Mouse (Mus musculus): ENCODE measurements around the gene Rph3al.
A peak's percentile ranks its signal among the peaks of the same experiment; 100 is the strongest.

Gene Rph3al

DNA sequence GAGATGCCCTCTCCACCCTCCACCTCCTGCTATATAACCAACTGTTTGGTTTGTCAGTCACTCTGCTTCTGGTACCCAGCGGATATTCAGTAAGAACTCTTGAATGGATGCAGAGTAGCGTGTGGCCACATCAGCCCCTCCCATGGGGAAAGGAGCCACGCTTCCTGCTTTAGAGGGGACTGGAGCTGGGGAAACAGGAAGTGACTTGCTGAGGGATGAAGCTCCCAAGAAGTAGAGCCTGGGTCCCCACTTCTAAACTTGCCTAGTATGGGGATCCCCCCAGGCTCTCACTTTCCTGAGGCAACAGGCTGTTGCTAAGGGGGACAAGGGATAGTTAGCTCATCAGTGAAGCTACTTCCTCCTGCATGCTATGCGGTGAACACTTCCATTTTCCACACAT is 30.8 kb downstream of the Rph3al start:
- DNase-seq (ENCODE audit: low spot score in 2 of 2) = no peak

DNA sequence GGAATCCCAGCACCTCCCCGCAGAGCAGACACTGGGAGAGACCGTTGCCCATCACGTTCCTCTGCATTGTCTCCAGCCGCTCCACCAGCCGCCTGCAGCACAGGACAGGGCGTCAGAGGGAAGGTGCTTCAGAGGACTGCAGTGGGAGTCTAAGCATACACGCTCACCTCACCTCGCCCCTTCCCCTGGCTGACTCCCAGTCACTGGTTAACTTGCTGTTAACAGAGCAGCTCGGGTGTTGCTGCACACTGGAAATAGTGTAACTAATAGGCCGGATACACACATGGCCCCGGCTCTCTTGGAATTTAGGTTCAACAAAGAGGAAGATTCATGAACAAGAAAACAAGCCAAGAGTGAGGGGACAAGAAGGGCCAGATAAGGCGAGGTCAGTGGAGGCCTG is 31.7 kb downstream of the Rph3al start:
- DNase-seq (ENCODE audit: low spot score in 2 of 2) = no peak

DNA sequence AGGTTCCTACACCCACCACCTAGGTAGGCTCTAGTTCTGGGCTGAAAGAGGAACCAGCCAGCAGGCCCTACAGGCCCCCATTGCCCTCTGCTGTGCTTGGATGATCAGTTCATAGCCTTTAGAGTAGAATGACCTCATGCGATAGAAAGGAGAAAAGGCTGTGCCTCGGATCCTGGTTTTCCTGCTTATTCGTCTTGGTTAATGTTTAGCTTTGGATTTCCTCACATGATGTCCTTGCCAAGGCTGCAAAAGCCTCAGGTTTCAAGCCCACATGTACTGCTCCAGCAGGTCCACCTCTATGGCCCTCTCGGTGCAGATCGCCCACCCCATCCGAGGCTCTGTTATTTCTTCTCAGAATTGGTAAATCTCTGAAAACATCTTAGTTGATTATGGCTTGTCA is 33.2 kb downstream of the Rph3al start:
- DNase-seq (ENCODE audit: low spot score in 2 of 2) = no peak

DNA sequence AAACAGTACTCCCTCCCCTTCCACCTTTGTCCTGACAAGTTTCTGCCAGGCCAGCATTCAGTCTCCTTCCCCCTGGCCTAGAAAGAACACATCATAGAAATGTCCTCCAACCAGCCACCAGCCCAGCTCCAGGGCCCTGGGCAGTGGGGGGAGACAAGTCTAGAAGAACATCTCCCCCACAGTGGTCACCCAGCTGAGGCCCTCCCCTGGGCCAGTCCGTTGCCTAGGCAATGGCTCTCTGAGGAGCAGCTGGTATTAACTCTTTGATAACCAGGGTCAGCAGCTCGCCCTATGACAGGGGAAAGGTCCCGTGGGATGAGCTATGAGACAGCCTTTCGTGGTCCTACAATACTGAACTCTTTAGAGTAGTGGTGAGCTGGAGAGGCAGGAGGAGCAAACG is 33.7 kb downstream of the Rph3al start:
- no peak for DNase-seq (ENCODE audit: low spot score in 2 of 2)

DNA sequence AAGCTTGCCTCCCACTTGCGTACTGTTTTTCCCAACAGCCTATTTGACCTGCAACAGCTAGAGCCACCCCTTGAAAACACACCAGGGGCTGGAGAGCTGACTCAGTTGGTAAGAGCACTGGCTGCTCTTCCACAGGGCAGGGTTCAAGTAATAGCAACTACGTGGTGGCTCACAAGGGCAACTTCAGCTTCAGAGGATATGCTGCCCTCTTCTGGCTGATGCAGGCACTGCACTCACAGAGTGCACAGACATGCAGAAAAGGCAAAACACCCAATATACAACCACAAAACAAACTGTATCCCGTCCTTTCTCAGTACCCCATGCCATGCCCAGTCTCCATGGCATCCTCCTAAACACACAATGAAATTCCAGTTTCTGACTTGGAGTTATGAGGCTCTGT is 34.7 kb downstream of the Rph3al start:
- peak in 1 of 2 experiments; percentile 65 for DNase-seq (ENCODE audit: low spot score in 2 of 2)

DNA sequence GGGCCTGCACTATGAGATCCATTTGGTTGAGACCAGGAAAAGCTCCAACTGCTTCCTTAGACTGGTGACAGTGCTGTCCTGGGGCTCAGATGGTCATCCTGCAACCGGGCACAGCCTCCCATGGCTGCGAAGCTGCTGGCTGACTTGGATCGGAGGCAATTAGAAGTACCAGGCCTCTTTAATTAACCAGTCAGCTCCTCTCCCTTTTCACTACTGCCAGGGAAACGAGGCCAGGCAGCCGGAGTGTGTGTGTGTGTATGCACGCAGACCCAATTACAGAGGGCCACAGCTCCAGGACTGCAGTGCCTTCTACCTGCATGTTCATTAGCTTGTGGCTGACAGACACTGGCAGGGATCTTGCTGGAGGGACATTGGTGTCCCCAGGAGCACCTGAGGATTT is 36.9 kb downstream of the Rph3al start:
- DNase-seq (ENCODE audit: low spot score in 2 of 2) = no peak

DNA sequence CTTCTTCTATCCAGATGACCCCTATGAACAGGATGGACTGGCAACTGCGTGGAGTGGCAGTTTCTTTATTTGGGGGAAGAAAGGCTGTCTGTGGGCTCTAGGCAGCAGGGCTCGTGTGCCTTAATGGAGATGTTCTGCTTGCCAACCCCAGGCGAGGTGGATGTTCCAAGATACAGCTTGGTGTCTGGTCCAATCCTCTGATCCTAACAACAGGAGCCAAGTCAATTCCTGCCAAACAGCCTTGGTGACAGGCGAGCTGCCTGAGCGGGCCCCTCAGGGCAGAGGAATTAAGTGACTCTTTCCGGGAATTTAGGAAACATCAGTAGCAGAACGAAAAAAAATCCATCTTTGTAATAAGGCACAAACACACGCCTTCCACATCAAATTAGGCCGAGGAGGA is 38.6 kb downstream of the Rph3al start:
- peak in 1 of 2 experiments; percentile 51 for DNase-seq (ENCODE audit: low spot score in 2 of 2)

DNA sequence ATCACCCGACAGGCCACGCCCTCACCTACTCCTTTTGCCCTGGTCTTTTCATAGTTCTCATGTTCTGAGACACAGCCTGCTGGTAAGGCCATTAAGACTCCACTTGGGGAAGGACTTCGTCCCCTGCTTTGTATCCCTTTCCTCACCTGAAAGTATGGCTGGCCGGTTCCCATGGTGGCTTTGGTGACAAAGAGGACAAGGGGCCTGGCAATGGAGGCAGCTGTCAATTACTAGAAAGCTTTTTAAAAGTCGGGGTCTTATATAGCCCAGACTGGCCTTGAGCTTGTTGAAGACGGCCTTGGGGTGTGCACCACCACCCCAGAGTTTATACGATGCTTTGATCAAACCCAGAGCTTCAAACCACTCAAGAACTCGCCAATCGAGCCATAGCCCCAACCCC is 39.7 kb downstream of the Rph3al start:
- no peak for DNase-seq (ENCODE audit: low spot score in 2 of 2)

DNA sequence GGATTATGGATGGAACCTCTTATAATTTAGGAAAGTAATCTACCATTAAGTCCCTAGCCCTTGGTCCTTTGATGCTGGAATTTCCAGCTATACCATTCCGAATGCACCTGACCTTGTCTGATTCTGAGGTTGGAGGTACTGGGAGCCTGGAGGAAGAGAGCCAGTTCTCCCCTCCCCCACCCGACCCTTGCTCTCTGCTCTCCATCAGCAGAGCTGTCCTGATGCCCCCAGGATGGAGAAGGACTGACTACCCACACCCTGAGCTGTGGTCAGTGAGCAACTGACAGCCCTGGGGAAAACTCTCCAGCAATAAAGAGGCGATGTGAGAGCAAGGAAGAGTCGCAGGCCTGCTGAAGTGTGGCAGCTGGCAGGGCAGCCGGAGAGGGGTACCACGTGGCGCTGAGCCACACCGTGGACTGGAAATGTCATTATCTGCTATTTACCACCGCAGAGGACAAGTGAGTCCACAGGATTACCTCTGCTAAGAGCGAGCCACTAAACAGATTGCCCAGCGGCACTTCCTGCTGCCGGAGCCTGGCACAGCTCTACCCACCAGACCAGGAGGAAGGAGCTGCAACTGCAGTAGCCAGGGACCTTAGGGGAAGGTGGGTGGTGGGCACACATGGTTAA is 43.3 kb downstream of the Rph3al start:
- peak in 1 of 2 experiments; percentile 54 for DNase-seq (ENCODE audit: low spot score in 2 of 2)

DNA sequence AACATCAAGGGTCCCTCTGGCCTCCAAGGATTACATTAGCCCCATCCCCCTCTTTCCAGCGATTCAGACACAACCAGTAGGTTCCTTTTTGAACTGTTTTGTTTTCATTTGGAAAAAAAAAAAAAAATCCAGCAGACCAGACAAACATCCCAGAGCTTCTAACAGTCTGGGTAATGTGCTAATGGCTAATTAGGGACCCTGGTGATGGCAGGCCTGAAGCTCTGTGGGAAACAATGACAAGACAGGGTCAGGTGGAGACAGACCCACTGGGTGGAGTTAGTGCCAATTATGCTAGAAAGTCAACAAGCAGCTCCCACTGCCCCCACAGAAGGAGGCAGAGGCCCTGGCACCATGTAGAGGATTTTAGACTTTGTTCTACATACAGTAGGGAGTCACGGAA is 44.3 kb downstream of the Rph3al start:
- no peak for DNase-seq (ENCODE audit: low spot score in 2 of 2)

DNA sequence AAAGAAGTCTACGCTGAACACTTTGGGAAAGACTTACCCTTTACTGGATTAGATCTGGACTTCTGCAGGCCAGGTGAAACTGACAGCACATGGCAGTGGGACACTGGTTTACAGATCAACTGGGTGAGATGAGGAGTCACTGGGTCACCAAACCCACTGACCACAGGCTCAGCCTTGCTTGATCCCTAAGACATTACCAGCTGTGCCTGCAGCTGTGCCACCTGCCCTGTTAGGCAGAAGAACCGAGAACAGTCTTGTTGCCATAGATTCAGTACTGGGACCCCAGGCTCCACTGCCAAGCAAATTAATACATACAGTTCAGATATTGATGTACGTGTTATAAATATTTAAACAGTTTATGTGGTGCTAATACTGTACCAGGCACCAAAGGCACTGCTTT is 50.9 kb downstream of the Rph3al start:
- DNase-seq (ENCODE audit: low spot score in 2 of 2) = no peak

DNA sequence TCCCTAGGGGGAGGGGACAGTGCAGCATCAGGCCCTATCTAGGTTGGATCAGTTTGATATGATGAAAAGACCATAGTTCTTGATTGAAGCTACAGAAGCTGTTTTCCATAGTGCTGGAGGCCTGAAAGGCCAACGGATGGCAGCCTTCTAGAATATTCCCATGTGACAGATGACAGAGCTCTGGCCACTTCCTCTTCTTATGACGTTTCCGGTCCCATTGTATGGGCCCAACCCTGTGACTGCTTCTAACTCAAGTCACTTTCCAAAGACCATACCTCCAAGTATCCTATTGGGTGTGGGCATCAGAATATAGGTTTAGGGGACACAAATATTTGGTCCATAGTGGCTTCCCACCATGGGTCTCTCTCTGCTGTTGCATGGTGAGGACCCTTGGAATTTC is 57.0 kb downstream of the Rph3al start:
- DNase-seq (ENCODE audit: low spot score in 2 of 2) = no peak

DNA sequence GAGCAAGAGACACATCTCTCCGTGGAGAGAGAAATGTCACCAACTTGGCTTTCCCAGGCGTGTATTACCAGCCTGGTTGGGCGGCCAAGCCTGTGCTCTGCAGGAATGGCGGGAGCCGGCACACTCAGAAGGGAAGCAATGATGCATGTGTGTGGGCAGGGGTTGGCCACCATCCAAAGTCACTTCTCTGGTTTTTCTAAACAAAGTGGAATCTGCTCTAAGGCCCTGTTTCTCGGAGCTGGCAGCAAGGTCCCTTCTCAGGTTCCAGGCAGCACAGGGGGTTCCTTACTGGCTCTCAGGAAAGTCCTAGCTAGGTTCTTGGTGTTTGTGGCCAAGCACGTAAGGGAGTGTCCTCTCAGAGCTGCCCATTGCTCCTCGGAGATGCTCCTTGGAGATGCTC is 58.2 kb downstream of the Rph3al start:
- no peak for DNase-seq (ENCODE audit: low spot score in 2 of 2)

DNA sequence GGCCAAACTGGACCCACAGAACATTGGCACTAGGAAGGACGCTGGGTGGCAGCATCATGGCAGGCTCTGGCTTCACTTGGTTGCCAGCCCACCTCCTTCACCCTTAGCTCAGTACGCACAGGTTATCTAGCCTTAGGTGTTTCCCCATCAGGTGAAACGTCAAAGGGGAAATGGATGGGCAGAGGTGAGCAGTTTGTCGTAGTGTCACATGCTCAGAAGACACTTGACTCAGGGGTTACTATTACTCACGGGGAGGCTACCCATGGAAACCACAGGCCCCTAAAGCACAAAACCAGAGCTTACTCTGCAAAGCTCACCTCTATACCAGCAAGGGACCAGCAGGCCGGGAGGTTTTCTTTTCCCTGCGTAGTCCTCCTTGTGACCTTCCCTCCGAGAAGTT is 59.8 kb downstream of the Rph3al start:
- DNase-seq (ENCODE audit: low spot score in 2 of 2) = no peak

DNA sequence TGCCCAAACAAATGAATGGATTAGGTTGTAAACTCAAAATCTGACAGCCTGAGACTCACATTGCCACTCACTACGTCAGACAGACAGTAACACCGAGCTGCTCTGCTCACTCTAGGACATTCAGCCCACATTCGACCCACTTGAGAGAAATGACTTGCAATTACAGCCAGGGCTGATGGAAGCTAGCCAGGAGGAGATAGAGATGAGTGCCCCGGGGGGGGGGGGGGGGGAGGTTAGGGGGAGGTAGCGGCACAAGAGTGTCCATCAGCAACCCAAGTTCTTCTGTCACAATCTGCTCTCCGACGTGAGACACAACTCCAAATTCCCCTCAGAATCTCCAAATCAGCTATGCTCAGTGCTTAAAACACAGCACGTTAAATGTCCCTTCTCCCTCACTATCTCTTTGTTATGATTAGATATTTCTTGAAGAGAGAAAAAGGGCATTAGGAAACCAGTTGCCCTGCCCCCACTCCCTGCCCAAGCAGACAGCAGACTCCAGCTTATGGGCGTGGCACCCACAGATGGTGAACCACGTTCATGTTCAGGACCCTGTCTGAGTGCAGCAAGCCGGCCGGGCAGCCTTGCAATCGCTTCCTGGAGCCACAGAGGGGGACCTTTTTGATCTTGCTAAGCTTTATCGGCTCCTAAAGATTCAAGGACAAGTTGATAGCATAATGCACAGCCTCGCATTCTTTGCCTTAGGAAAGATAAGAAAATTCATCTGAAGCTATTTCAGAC is 62.0 kb downstream of the Rph3al start:
- no peak for DNase-seq (ENCODE audit: low spot score in 2 of 2)

DNA sequence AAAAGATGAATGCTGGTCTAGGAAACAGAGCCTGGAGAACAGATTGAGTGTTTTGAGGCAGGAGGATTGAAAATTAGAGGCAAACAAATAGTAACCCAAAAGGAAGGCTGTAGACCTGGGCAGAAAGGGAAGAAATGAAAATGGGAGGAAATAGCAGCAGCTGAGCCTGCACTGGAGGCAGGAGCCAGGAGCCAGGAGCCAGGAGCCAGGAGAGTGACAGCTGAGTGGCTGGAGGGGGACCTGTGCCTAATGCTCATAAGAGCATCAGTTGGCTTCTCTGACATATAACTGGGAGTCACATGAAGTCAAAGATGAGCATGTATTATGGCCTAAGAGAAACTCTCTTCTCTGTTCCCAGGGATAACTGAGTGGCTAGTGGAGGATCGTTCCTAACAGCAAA is 66.5 kb downstream of the Rph3al start:
- no peak for DNase-seq (ENCODE audit: low spot score in 2 of 2)

DNA sequence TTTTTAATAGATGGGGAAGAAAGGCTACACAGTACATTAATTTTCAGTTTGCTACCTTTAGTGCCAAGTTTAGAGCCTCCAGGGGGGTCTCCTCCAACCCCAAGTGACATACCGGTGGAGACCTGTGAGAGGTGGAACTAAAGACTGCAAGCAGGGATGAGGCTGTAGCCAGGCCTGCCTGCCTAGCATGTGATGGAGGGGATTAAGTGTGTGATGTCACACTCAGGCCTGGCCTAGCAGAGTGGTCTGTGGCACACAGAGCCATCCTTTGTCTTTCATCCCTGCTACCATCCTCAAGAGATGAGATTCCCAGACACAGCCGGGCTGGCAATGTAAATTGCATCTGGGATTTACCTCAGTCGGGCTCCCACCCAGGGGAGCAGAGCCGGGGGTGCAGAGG is 67.3 kb downstream of the Rph3al start:
- no peak for DNase-seq (ENCODE audit: low spot score in 2 of 2)

DNA sequence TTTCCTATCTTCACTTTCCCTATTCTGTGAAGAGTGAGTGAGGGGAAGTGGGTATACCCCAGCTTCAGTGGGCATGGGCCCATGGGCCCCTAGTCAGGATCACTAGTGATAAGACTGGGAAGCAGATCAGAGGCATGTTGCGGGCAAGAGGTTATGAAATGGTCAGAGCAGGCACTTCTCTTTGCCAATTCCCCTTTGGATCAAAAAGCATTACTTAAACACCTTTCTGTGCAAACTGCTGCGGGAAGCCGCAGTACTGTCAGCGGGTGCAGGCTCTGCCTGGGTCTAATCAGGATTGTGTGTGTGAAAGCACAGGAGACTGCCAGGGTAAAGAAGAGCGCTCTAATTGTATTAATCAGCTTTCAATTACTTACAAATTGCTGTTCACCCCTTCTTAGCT is 67.8 kb downstream of the Rph3al start:
- no peak for DNase-seq (ENCODE audit: low spot score in 2 of 2)

DNA sequence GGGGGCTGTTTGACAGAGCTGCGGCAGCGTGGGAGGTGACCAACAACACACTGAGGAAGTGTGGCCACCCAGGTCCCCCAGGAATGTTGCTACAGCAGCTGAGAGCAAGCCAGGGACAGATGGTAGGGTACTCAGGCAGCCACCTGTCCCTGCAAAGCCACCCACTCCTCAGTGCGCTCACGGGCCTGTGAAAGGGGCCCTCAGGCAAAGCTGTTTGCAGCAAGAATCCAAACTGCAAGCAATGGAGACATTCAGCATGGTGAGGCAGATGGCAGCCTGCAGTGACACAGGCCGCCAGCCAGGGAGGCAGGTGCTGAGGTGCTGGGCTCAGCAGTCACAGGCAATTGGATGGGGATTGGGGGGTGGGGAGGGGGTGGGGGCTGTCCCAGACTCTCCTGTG is 68.3 kb downstream of the Rph3al start:
- DNase-seq (ENCODE audit: low spot score in 2 of 2) = peak in 1 of 2 experiments; percentile 66

DNA sequence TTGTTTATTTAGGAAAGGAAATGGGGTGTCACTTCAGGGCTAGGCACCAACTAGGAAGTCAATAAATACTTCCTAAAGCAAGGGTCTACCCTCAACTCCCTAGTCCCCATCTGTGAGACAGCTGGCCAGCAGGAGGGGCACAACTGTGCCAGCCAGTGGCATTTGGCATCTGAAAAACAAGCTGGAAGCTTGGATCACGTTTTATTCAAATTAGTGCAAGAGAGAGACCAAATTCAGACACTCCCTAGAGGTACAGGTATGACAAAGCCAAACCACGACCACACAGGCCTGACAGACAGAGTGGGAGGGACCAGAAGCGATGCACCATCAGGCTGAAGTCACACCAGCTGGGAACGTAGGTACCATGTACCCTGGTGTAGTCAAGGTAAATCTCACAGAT is 71.4 kb downstream of the Rph3al start:
- no peak for DNase-seq (ENCODE audit: low spot score in 2 of 2)

DNA sequence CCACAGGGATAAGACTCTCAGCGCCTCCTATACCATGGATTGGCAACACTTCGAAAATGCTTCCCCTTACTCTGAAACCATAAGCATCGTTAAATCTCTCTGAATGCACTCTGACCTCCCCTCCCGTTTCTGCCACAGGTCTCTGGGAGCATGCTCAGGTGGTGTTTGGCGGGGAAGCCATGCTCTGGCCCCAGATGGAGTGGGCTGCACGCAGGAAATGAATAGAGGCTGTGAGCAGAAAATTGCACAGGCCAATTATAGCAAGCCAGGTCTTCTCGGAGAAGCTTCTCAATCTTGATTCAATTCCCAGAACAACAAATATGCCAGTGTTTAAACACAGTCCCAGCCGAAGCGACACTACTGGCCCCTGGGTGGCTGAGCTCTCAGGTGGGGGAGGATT is 72.4 kb downstream of the Rph3al start:
- DNase-seq (ENCODE audit: low spot score in 2 of 2) = no peak

DNA sequence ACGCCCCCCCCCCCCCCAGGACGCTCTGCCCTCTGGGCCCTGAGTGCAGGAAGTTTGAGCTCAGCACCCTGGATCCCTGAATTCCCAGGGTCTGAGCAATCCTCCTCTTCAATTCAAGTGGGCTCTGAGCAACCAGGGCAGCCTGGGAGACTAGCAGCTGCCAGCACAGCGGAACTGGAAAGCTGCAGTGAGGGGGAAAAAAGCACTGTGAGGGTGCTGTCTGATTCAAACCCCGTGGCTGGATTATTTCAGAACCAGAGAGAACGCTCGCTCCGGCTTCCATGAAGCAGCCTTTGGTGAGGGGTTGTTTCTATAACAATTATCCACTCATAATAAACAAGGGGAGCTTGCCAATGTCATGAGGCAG is 73.0 kb downstream of the Rph3al start:
- DNase-seq (ENCODE audit: low spot score in 2 of 2) = no peak

DNA sequence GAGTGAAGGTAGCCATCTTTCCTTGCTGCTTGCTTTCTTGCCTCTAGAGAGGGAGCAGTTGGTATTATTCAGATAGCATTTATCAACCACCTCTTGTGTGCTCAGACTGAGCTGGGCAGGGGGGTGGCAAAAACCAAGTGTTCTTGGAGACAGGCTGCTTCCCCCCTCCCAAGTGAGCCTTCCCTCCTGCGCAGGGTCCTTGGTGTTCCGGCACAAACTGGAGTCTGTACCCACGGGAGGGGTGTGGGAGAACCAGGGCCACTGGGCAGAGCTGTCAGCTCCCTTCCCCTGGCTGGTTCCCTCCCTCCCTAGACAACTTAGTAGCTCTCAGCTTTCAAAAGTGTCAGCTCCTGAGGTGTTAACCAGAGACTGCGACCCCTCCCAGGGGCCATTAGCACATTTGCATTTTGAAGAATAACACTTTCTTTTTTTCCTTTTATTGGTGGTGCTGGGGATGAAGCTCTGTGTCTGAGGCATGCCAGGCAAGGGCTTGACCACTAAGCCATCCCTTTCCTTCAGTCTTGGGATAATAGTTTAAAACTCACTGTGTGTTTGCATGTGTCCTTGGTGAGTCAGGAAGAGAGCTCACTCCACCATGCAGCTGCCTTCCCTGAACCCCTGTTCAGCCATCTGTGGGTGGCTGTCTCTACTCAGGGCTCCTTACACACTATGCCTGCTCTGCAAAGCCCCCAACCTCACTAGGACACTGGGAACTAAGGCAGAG is 73.5 kb downstream of the Rph3al start:
- no peak for DNase-seq (ENCODE audit: low spot score in 2 of 2)

Measured in cerebellum, postnatal 4 days (tissue).